Mouse (Mus musculus) bone marrow, adult 2 months (tissue): Measurements from ENCODE around the gene Catsper3.

Experiments
- CTCF ChIP-seq: fragments of 200-500 bp; IDR thresholded peaks from 2 replicates; pipeline ENCODE4 v1.5.1; 2011; ENCODE audit warnings: low read length, control low read depth; ENCODE audit not compliant: control insufficient read depth, insufficient read depth
- POLR2A ChIP-seq: fragments of 200-500 bp; IDR thresholded peaks from 2 replicates; pipeline ENCODE4 v1.6.1; 2011; ENCODE audit warnings: low read depth, mild to moderate bottlenecking, control low read depth, low read length, borderline replicate concordance; ENCODE audit not compliant: control insufficient read depth

DNA sequence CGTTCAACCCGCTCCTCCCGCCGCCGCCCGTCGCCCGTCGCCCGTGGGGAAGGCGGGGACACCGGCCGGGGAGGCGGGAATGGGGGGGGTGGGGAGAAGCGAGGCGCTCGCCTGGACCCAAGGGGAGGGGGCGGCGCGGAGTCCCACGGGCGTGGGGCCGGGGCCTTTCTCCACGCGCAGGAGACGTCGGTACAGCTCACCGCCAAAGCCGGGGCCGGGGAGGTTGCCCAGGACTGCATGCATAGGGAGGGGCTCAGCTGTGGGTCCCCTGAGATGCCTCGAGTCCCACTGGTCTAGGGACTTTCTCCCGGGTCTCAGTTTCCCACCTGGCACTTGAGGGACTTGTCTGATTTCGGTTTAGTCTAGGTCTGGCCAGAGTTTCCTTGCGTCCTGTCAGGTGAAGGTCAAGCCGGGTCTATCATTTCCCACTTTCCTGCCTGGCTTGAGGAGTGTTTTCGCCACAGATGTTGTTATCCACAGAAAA lies 51.8 kb downstream of the Catsper3 start, which contains the start of gene Pitx1:
- no peak for TF ChIP-seq CTCF
- TF ChIP-seq POLR2A = no peak
